Mouse (Mus musculus): ENCODE data around the gene Rflnb. TPM values are rescaled to one million over a fixed set of nuclear protein-coding genes. Genes with fewer than 3 reads are reported as not detected.

Rflnb gene
- polyA plus RNA-seq, 2 experiments = 1.3 to 1.9 TPM

DNA sequence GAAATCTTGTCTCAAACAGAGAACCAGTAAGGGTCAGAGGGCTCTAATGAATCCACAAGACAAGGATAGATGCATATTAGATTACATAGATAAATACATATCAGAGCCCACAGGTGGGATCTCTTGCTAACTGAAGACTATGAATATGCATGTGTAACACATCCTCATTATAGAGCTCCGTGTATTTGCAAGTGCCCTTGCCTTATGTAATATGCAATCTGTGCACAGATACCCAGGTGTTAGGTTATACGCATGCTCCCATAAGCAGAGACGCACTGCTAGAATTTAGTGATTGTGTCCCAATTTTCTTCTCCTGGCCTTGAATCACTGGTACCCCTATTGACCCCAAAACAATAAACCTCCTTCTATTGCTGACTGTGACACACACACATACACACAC lies 55.4 kb downstream of the Rflnb start:
- peaks cover 4% of the 10 kb centered on the region for H3K27me3 ChIP-seq (ENCODE audit: control insufficient read depth, insufficient read depth, low read length)
- no peaks in the 10 kb centered on the region; the same call in 1 of the 2 replicates for H3K9me3 ChIP-seq (ENCODE audit: control insufficient read depth, low read length)
- no peak overlapping the region for H3K27ac ChIP-seq
- TF ChIP-seq CTCF (IDR thresholded peaks at IDR 0.05; ENCODE audit: low read depth) (no peak), EP300 (IDR thresholded peaks at IDR 0.05; ENCODE audit: low read depth) (no peak)
- no peak overlapping the region for H3K9ac ChIP-seq (replicated peaks)
- DNase-seq (ENCODE audit: low read depth in 3 of 3, low spot score in 3 of 3) (no peak), ATAC-seq (ENCODE audit: insufficient read depth) (no peak)
- WGBS (ENCODE audit: insufficient replicate concordance) = 68% methylated on average over 3 of the region's 3 CpGs
- peaks cover 0 to 4% of the 10 kb centered on the region in 2 experiments; a peak in 1 of 4 replicates for H3K4me1 ChIP-seq (replicated peaks; ENCODE audit: control insufficient read depth in 2 of 2, insufficient read depth in 2 of 2, low read length in 1 of 2)
- H3K36me3 ChIP-seq (replicated peaks; ENCODE audit: control insufficient read depth, insufficient read depth, low read depth) = no peaks in the 10 kb centered on the region
- no peak overlapping the region for H3K4me2 ChIP-seq (ENCODE audit: low read depth)
- no peak overlapping the region for H3K4me3 ChIP-seq (ENCODE audit: insufficient read depth in 1 of 2, low read depth in 2 of 2, low read length in 2 of 2)

DNA sequence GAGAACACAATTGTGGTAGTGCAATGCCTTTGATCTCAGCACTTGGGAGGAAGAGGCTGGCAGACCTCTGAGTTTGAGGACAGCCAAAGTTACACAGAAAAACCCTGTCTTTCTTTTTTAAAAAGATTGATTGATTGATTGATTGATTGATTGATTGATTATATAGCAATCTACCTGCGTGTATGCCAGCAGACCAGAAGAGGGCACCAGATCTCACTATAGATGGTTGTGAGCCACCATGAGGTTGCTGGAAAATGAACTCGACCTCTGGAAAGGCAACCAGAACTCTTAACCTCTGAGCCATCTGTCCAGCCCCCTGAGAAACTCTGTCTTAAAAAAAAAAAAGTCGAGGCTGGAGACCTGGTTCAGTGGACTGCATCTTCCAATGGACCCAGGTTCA lies 57.0 kb downstream of the Rflnb start:
- no peak for DNase-seq (ENCODE audit: low read depth in 3 of 3, low spot score in 3 of 3)
- 15% methylated on average over 3 of the region's 3 CpGs for WGBS (ENCODE audit: insufficient replicate concordance)

More for the DNA sequence above, 57.0 kb downstream of the Rflnb start:
- H3K36me3 ChIP-seq (replicated peaks; ENCODE audit: control insufficient read depth, insufficient read depth, low read depth) = no peaks in the 10 kb centered on the region
- H3K27me3 ChIP-seq (ENCODE audit: control insufficient read depth, insufficient read depth, low read length) = peaks cover 19% of the 10 kb centered on the region
- no peaks in the 10 kb centered on the region for H3K4me1 ChIP-seq (replicated peaks; ENCODE audit: control insufficient read depth in 2 of 2, insufficient read depth in 2 of 2, low read length in 1 of 2)
- H3K9me3 ChIP-seq (ENCODE audit: control insufficient read depth, low read length) = no peaks in the 10 kb centered on the region; the same call in 1 of the 2 replicates
- no peak overlapping the region for H3K27ac ChIP-seq
- TF ChIP-seq EP300 (IDR thresholded peaks at IDR 0.05; ENCODE audit: low read depth) (no peak), CTCF (IDR thresholded peaks at IDR 0.05; ENCODE audit: low read depth) (no peak)
- no peak overlapping the region for H3K9ac ChIP-seq (replicated peaks)
- H3K4me3 ChIP-seq (ENCODE audit: insufficient read depth in 1 of 2, low read depth in 2 of 2, low read length in 2 of 2) = no peak overlapping the region
- no peak overlapping the region for H3K4me2 ChIP-seq (ENCODE audit: low read depth)
- ATAC-seq (ENCODE audit: insufficient read depth) = no peak

Other genes starting within 250 kb of the Rflnb start
- gene Doc2b, start 231.7 kb downstream of the Rflnb start, polyA plus RNA-seq (2012; rRNA removed) = 0.01 and 0.02 TPM in 2 replicates
- not detected in 2 replicates for gene Doc2b, start 231.7 kb downstream of the Rflnb start, polyA plus RNA-seq (2014; fragmentation: Nextera tagmentation; extraction: Ambion mirVana)
- gene Rph3al, start 89.4 kb downstream of the Rflnb start, polyA plus RNA-seq (2012; rRNA removed) = 0.15 and 0.29 TPM in 2 replicates
- gene Rph3al, start 89.4 kb downstream of the Rflnb start, polyA plus RNA-seq (2014; fragmentation: Nextera tagmentation; extraction: Ambion mirVana) = 0.25 and 0.27 TPM in 2 replicates
- not detected in 2 replicates for gene 1700016K19Rik, start 27.9 kb downstream of the Rflnb start, polyA plus RNA-seq (2012; rRNA removed)
- gene 1700016K19Rik, start 27.9 kb downstream of the Rflnb start, polyA plus RNA-seq (2014; fragmentation: Nextera tagmentation; extraction: Ambion mirVana) = not detected in 2 replicates
- 7.0 and 9.4 TPM in 2 replicates for gene Vps53, start 151.9 kb upstream of the Rflnb start, polyA plus RNA-seq (2012; rRNA removed)
- gene Vps53, start 151.9 kb upstream of the Rflnb start, polyA plus RNA-seq (2014; fragmentation: Nextera tagmentation; extraction: Ambion mirVana) = 12.7 and 15.4 TPM in 2 replicates
- gene Fam57a, start 151.9 kb upstream of the Rflnb start, polyA plus RNA-seq (2012; rRNA removed) = 2.7 and 3.1 TPM in 2 replicates
- gene Fam57a, start 151.9 kb upstream of the Rflnb start, polyA plus RNA-seq (2014; fragmentation: Nextera tagmentation; extraction: Ambion mirVana) = 3.0 and 3.5 TPM in 2 replicates
- 0.18 and 0.36 TPM in 2 replicates for gene Dbil5, start 189.8 kb upstream of the Rflnb start, polyA plus RNA-seq (2012; rRNA removed)
- gene Dbil5, start 189.8 kb upstream of the Rflnb start, polyA plus RNA-seq (2014; fragmentation: Nextera tagmentation; extraction: Ambion mirVana) = 0.61 and 1.1 TPM in 2 replicates
- gene Gemin4, start 189.9 kb upstream of the Rflnb start, polyA plus RNA-seq (2012; rRNA removed) = 6.0 and 6.3 TPM in 2 replicates
- gene Gemin4, start 189.9 kb upstream of the Rflnb start, polyA plus RNA-seq (2014; fragmentation: Nextera tagmentation; extraction: Ambion mirVana) = 13.9 and 14.8 TPM in 2 replicates
- 5.9 and 11.1 TPM in 2 replicates for gene Mrm3, start 215.9 kb upstream of the Rflnb start, polyA plus RNA-seq (2012; rRNA removed)
- 14.2 and 16.6 TPM in 2 replicates for gene Mrm3, start 215.9 kb upstream of the Rflnb start, polyA plus RNA-seq (2014; fragmentation: Nextera tagmentation; extraction: Ambion mirVana)
- 10.7 and 17.9 TPM in 2 replicates for gene Glod4, start 215.9 kb upstream of the Rflnb start, polyA plus RNA-seq (2012; rRNA removed)
- gene Glod4, start 215.9 kb upstream of the Rflnb start, polyA plus RNA-seq (2014; fragmentation: Nextera tagmentation; extraction: Ambion mirVana) = 60.7 and 62.6 TPM in 2 replicates